Mouse (Mus musculus) left cerebral cortex, postnatal 14 days (tissue): ENCODE measurements around the gene Odf3l1. TPM values are rescaled to one million over a fixed set of nuclear protein-coding genes. Genes with fewer than 3 reads are reported as not detected.

ENCODE experiments used
- DNase-seq, 2 experiments: peaks; one replicate each; pipeline ENCODE4 v3.0.0; 2021 to 2022; ENCODE audit warnings: low spot score in 2 of 2, mixed read lengths in 1 of 2
- intact Hi-C: fragments of 180-260 bp; cut with DNase I; formaldehyde crosslinking; loops from one replicate; pipeline ENCODE4 v1.15.1; 2025
- total RNA-seq, 2 experiments: library from RNA; stranded (reverse); gene quantifications; 2 replicates each; pipeline ENCODE4 v1.2.3; 2021

Odf3l1 gene
- total RNA-seq, 2 experiments from 2014 or later = not detected

- no peak for DNase-seq
- intact Hi-C loops = no loop called here
These were observed 7.0 kb downstream of the Odf3l1 start for GRCm38 (mm10) chr9:56857463-56857862.

- no peak for DNase-seq
- intact Hi-C loops = no loop called here
These were observed 12.7 kb downstream of the Odf3l1 start for GRCm38 (mm10) chr9:56851778-56852177.

GRCm38 (mm10) chr9:56850905-56851252 lies 13.6 kb downstream of the Odf3l1 start:
- intact Hi-C loops = no loop called here
- DNase-seq = no peak

GRCm38 (mm10) chr9:56850128-56850904 lies 14.2 kb downstream of the Odf3l1 start:
- intact Hi-C loops = no loop called here
- DNase-seq = no peak

GRCm38 (mm10) chr9:56847523-56847922 lies 17.0 kb downstream of the Odf3l1 start:
- intact Hi-C loops = loop anchor here (5.0 kb wide), 1 partner anchor 40 kb away; no protein-coding TSS in a partner anchor
- peak; percentile 87 to 90 for DNase-seq

- intact Hi-C loops = loop anchor here (5.0 kb wide), 1 partner anchor 43 kb away; no protein-coding TSS in a partner anchor
- DNase-seq = peak in 1 of 2 experiments; percentile 39
These were observed 19.8 kb downstream of the Odf3l1 start for GRCm38 (mm10) chr9:56844644-56845043.

- intact Hi-C loops = no loop called here
- DNase-seq = peak; percentile 81
These were observed 20.7 kb downstream of the Odf3l1 start for GRCm38 (mm10) chr9:56843679-56844188.

GRCm38 (mm10) chr9:56842303-56842719 lies 22.2 kb downstream of the Odf3l1 start:
- no peak for DNase-seq
- intact Hi-C loops = no loop called here

GRCm38 (mm10) chr9:56841864-56842263 lies 22.6 kb downstream of the Odf3l1 start:
- intact Hi-C loops = no loop called here
- DNase-seq = no peak

- no peak for DNase-seq
- intact Hi-C loops = no loop called here
These were observed 23.8 kb downstream of the Odf3l1 start for GRCm38 (mm10) chr9:56840721-56841120.

- DNase-seq = no peak
- intact Hi-C loops = no loop called here
These were observed 29.3 kb downstream of the Odf3l1 start for GRCm38 (mm10) chr9:56835152-56835551.

GRCm38 (mm10) chr9:56832900-56833299 lies 31.6 kb downstream of the Odf3l1 start:
- intact Hi-C loops = no loop called here
- DNase-seq = peak; percentile 40 to 51

- intact Hi-C loops = no loop called here
These were observed 32.6 kb downstream of the Odf3l1 start for GRCm38 (mm10) chr9:56831904-56832303.

GRCm38 (mm10) chr9:56830162-56830561 lies 34.3 kb downstream of the Odf3l1 start:
- peak; percentile 59 to 74 for DNase-seq
- intact Hi-C loops = no loop called here

More at GRCm38 (mm10) chr9:56831904-56832303, 32.6 kb downstream of the Odf3l1 start:
- no peak for DNase-seq

GRCm38 (mm10) chr9:56828841-56829240 lies 35.6 kb downstream of the Odf3l1 start:
- intact Hi-C loops = no loop called here
- no peak for DNase-seq

GRCm38 (mm10) chr9:56828146-56828545 lies 36.3 kb downstream of the Odf3l1 start:
- no peak for DNase-seq
- intact Hi-C loops = no loop called here

- intact Hi-C loops = no loop called here
- DNase-seq = no peak
These were observed 38.8 kb downstream of the Odf3l1 start for GRCm38 (mm10) chr9:56825476-56826213.

- intact Hi-C loops = no loop called here
- DNase-seq = peak; percentile 42 to 45
These were observed 39.6 kb downstream of the Odf3l1 start for GRCm38 (mm10) chr9:56824900-56825299.

GRCm38 (mm10) chr9:56810916-56811315 lies 53.6 kb downstream of the Odf3l1 start:
- DNase-seq = peak; percentile 43 to 78
- intact Hi-C loops = no loop called here

GRCm38 (mm10) chr9:56807990-56808389 lies 56.5 kb downstream of the Odf3l1 start:
- intact Hi-C loops = no loop called here
- DNase-seq = no peak
